Mouse (Mus musculus) adrenal gland, adult 18-20 months (tissue): ENCODE results near the gene Kansl3. TPM values are rescaled to one million over a fixed set of nuclear protein-coding genes. Genes with fewer than 3 reads are reported as not detected.

ENCODE experiments used
- DNase-seq, 2 experiments: peaks; one replicate each; pipeline ENCODE4 v3.0.0; 2021 to 2022; ENCODE audit warnings: low spot score in 2 of 2
- long read RNA-seq, 2 experiments: library from polyadenylated mRNA; stranded (forward); transcript quantifications; one replicate each; pipeline ENCODE4 v2.0.0; 2021
- total RNA-seq, 2 experiments: library from RNA; stranded (reverse); gene quantifications; 1 replicate in 1 of 2; 2 replicates in 1 of 2; pipeline ENCODE4 v1.2.3; 2021

Kansl3 gene
- total RNA-seq: 100 to 1,000 TPM in 1 of 2 experiments, 10 to 100 TPM in 1; 97.7 to 107 TPM
- long read RNA-seq, experiment 1, full-length matches to known transcripts: 26 of 78 reads
- long read RNA-seq, experiment 1, partial matches to known transcripts: 34 of 78 reads
- long read RNA-seq, experiment 1, other reads (novel, unspliced or antisense): 18 of 78 reads
- long read RNA-seq, experiment 2, full-length matches to known transcripts: 4 of 75 reads
- long read RNA-seq, experiment 2, partial matches to known transcripts: 60 of 75 reads
- long read RNA-seq, experiment 2, other reads (novel, unspliced or antisense): 11 of 75 reads

GRCm38 (mm10) chr1:36368969-36369645 lies at the start of gene Kansl3:
Gene Kansl3, minus strand, starts transcription at chr1:36369181.
- DNase-seq: peak; percentile 92 to 94

GRCm38 (mm10) chr1:36404531-36404930 lies 35.5 kb upstream of the Kansl3 start:
- DNase-seq: peak in 1 of 2 experiments; percentile 15

- DNase-seq: no peak
These were observed 32.5 kb upstream of the Kansl3 start for GRCm38 (mm10) chr1:36401509-36401908.

GRCm38 (mm10) chr1:36397041-36397440 lies 28.1 kb upstream of the Kansl3 start:
- no peak for DNase-seq

GRCm38 (mm10) chr1:36379582-36379981 lies 10.6 kb upstream of the Kansl3 start:
- DNase-seq: no peak

- DNase-seq: no peak
These were observed 9.9 kb upstream of the Kansl3 start for GRCm38 (mm10) chr1:36378880-36379279.

GRCm38 (mm10) chr1:36371934-36372845 lies 3.2 kb upstream of the Kansl3 start, which contains the start of gene Fer1l5:
Gene Fer1l5, plus strand, starts transcription at chr1:36372291.
- DNase-seq: no peak

GRCm38 (mm10) chr1:36370918-36371317 lies 1.9 kb upstream of the Kansl3 start:
- peak in 1 of 2 experiments; percentile 28 for DNase-seq

GRCm38 (mm10) chr1:36368112-36368968 lies 641 bp downstream of the Kansl3 start:
- DNase-seq: peak; percentile 38 to 49

- no peak for DNase-seq
These were observed 1.3 kb downstream of the Kansl3 start for GRCm38 (mm10) chr1:36367698-36368097.

- DNase-seq: no peak
These were observed 11.9 kb downstream of the Kansl3 start for GRCm38 (mm10) chr1:36356955-36357695.

- DNase-seq: no peak
These were observed 16.6 kb downstream of the Kansl3 start for GRCm38 (mm10) chr1:36352351-36352750.

GRCm38 (mm10) chr1:36342547-36342946 lies 26.4 kb downstream of the Kansl3 start:
- no peak for DNase-seq

- DNase-seq: no peak
These were observed 35.8 kb downstream of the Kansl3 start for GRCm38 (mm10) chr1:36332955-36333887.

- no peak for DNase-seq
These were observed 37.2 kb downstream of the Kansl3 start for GRCm38 (mm10) chr1:36331743-36332142.

GRCm38 (mm10) chr1:36326815-36327214 lies 42.2 kb downstream of the Kansl3 start:
- DNase-seq: no peak

GRCm38 (mm10) chr1:36325900-36326321 lies 43.1 kb downstream of the Kansl3 start:
- no peak for DNase-seq

GRCm38 (mm10) chr1:36323746-36324448 lies 45.1 kb downstream of the Kansl3 start:
- DNase-seq: no peak
